Mouse (Mus musculus) adrenal gland, postnatal 25 days (tissue): ENCODE results near the gene Actl11. TPM values are rescaled to one million over a fixed set of nuclear protein-coding genes. Genes with fewer than 3 reads are reported as not detected.

ENCODE experiments used
- DNase-seq: peaks from one replicate; pipeline ENCODE4 v3.0.0; 2021; ENCODE audit warnings: mixed read lengths
- long read RNA-seq: library from polyadenylated mRNA; stranded (forward); transcript quantifications from one replicate; pipeline ENCODE4 v2.0.0, GENCODE M21; 2021
- total RNA-seq: library from RNA; stranded (reverse); gene quantifications from 2 replicates; pipeline ENCODE4 v1.2.3, GENCODE M21; 2021

Gene Actl11
- not detected in 2 replicates for total RNA-seq
- long read RNA-seq: 0 reads

- DNase-seq: no peak
These were observed at the start of gene Actl11 for GRCm38 (mm10) chr9:107928169-107928568. TSS of gene Actl11 (plus strand) at chr9:107928469.

DNA sequence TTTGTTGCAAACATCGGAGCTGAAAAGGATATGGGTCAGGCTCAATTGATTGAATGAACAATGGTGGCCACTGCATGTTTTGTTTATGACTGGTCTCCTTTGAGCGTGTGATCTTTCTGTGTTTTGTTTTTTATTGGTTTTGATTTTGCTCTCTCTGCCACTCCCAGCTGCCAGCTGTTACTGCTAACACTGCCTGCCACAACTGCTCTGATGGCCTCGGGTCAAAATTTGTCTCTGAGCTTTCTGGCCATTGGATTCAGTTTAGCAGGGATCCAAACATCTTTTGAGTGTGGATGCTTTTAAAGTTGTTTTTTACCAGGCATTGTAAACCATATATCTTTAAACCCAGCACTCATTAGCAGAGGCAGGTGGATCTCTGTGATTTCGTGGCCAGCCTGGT is 47.9 kb upstream of the Actl11 start:
- no peak for DNase-seq

DNA sequence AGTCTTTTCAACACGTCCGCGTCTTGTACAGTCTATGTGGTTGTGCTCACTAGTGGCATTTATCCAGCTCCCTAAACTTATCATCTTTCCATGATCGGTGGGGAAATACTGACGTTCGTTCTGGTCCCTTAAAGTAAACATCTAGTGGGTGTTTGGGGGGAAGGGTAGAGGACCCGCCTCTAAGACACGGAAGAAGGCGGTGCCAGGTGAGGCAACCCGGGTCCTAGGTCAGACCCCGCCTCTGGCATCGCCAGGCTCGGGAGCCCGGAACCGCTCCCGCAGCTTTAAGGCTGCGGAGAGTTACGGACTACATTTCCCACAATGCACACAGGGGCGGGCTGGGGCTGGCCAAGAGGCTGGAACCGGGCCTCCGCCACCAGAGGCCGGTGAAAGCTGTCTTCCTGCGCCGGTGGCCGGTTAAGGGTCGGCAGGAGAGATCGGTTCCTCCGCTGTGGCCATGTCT is 40.4 kb upstream of the Actl11 start, which contains the start of gene Mon1a:
Gene Mon1a (plus strand): TSS at position 348 of the 463 bp plus-strand sequence.
- DNase-seq: peak; percentile 87

- no peak for DNase-seq
These were observed 39.9 kb upstream of the Actl11 start for GRCm38 (mm10) chr9:107888267-107888850.

DNA sequence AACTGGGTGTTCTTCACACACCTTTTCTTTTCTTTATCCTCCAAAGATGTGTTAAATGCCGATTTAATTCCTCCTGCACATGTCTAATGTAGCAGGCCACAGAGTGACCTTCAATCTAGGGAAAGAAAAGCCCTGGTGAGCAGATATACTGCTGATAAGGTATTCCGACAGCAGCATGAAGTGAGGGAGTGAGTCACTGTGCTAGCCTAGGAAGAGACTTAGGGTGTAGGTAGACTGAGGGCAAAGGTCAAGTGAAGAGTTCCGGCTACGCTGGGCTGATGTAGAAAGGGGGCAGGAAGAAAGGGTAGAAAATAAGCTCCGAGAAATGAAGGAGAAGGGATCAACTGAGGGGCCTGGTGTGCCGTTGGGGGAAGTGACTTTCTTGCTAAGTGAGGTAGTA is 38.0 kb upstream of the Actl11 start:
- no peak for DNase-seq

GRCm38 (mm10) chr9:107891023-107891422 is 37.2 kb upstream of the Actl11 start:
- no peak for DNase-seq

DNA sequence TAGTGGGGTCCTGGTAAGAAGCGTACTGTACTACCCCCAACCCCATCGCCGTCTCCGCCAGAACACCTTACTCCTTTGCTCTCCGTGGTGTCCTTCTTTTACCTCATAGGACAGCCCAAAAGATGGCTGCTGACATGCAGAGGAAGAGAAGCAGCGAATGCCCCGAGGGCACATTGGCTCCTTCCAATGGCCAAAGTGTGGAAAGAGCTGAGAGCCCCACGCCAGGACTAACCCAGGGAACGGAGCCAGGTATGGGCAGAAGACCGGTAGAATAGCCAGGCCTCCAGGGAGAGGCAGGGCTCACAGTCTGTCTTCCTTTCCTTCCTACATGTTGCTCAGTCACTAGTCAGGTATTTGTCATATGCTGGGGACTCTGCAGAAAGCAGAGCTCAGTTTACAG is 29.7 kb upstream of the Actl11 start:
- DNase-seq: no peak

- DNase-seq: no peak
These were observed 28.4 kb upstream of the Actl11 start for GRCm38 (mm10) chr9:107899855-107900254.

- peak; percentile 68 for DNase-seq
These were observed 27.2 kb upstream of the Actl11 start for GRCm38 (mm10) chr9:107900840-107901626.

- no peak for DNase-seq
These were observed 26.7 kb upstream of the Actl11 start for GRCm38 (mm10) chr9:107901627-107901914.

- DNase-seq: peak; percentile 82
These were observed 23.5 kb upstream of the Actl11 start for GRCm38 (mm10) chr9:107904726-107905125.

- DNase-seq: peak; percentile 84
These were observed 21.9 kb upstream of the Actl11 start, which contains the start of gene Mst1r for GRCm38 (mm10) chr9:107906252-107906966. TSS of gene Mst1r (plus strand) at chr9:107906873.

DNA sequence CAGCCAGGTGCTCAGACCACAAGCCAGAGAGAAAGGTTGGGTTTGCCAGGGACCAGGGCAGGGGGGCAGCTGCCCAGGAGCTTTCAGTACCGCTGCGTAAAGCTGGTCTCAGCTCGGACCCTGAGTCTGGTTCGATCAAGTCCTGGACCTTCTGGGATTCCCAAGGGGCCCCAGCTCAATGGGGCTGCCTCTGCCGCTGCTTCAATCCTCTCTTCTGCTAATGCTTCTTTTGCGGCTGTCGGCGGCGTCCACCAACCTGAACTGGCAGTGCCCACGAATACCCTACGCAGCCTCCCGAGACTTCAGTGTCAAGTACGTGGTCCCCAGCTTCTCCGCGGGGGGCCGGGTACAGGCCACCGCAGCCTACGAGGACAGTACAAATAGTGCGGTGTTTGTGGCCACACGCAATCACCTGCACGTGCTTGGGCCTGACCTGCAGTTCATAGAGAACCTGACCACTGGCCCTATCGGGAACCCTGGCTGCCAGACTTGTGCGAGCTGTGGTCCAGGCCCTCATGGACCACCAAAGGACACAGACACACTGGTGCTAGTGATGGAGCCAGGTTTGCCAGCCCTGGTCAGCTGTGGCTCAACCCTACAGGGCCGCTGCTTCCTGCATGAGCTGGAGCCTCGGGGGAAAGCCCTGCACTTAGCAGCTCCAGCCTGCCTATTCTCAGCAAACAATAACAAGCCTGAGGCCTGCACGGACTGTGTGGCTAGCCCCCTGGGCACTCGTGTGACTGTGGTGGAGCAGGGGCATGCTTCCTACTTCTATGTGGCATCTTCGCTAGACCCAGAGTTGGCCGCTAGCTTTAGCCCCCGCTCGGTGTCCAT is 21.1 kb upstream of the Actl11 start:
- no peak for DNase-seq

DNA sequence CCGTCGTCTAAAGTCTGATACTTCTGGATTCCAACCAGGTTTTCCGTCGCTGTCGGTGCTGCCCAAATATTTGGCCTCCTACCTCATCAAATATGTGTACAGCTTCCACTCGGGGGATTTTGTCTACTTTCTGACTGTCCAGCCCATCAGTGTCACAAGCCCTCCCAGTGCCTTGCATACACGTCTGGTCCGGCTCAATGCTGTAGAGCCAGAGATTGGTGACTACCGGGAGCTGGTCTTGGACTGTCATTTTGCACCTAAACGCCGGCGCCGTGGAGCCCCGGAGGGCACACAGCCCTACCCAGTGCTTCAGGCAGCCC is 20.5 kb upstream of the Actl11 start:
- no peak for DNase-seq

DNA sequence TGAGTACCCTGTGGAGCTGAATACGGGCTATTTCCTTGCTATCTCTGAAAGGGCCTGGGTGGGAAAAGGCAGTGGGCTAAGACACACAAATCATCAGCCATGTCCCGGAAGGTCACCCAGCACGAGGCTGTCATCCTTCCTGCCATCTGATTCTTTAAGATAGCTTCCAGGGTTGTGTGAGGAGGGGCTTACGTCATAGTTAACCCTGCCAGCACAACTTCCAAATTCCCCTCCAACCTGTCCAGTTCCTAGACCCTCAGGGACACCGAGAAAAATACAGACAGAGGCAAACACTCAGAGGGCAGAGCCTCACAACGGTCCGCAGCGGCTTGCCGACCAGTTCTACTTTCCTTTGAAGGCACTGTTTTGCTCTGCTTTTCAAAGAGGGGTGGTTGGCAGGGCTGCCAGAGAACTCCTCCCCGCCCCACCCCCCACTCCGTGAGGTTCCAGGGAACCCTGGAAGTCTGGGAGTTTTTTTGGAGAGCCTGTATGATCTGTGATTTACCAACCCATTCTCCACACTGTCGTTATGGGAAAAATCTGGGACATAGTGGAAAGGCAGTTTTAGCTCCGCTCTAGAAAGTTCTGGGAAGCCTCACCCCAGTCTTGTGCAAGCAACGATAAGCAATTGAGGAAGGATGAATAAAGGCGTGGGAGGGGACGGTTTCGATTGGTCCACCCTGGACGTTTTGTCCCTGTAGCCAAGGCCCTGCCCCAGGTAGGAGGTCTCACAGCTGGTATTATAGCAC is 19.7 kb upstream of the Actl11 start:
- no peak for DNase-seq

- DNase-seq: no peak
These were observed 18.1 kb upstream of the Actl11 start for GRCm38 (mm10) chr9:107910025-107910769.

- DNase-seq: no peak
These were observed 13.4 kb upstream of the Actl11 start for GRCm38 (mm10) chr9:107914764-107915420.

DNA sequence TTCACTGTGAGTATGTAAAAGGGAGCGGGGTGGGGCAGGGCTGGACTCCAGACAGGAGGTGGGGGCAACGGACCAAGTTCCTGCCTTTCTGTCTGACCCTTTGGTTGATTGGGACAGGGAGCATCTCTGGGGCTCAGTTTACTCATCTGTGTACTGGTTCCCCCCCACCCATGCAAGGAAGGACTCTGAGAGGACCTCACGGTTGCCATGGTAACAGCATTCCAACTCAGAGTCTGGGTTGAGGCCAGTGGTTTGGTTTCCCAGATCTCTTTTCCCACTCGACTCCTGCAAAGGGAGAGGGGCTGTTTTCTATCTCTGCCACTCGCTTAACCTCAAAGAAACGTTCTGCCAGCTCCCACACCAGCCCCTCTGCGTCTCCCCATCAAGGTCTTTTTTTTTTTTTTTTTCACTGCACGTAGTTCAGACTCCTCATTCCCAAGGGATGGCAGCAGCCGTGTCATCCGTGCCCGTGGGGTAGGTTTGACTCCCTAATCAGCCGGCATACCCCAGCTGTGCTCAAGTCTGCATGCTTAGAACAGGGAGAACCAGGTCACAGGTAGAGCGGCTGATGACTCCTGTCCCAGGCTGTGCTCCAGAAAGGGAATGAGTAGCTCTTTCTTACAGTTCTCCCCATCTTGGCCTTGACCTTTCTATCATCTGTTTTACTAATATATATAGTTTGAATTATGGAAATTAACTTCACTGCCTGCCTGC is 10.2 kb upstream of the Actl11 start:
- no peak for DNase-seq

GRCm38 (mm10) chr9:107918884-107919283 is 9.4 kb upstream of the Actl11 start:
- DNase-seq: no peak

- no peak for DNase-seq
These were observed 8.8 kb upstream of the Actl11 start for GRCm38 (mm10) chr9:107919441-107919840.
